Mouse (Mus musculus): ENCODE data around the gene Mrpl2. TPM values are rescaled to one million over a fixed set of nuclear protein-coding genes. Genes with fewer than 3 reads are reported as not detected.

Mrpl2 gene
- polyA plus RNA-seq (2017; shearing (Covaris generic)), result 10 to 100 TPM; 59.1 to 81.9 (median 60.2) TPM

DNA sequence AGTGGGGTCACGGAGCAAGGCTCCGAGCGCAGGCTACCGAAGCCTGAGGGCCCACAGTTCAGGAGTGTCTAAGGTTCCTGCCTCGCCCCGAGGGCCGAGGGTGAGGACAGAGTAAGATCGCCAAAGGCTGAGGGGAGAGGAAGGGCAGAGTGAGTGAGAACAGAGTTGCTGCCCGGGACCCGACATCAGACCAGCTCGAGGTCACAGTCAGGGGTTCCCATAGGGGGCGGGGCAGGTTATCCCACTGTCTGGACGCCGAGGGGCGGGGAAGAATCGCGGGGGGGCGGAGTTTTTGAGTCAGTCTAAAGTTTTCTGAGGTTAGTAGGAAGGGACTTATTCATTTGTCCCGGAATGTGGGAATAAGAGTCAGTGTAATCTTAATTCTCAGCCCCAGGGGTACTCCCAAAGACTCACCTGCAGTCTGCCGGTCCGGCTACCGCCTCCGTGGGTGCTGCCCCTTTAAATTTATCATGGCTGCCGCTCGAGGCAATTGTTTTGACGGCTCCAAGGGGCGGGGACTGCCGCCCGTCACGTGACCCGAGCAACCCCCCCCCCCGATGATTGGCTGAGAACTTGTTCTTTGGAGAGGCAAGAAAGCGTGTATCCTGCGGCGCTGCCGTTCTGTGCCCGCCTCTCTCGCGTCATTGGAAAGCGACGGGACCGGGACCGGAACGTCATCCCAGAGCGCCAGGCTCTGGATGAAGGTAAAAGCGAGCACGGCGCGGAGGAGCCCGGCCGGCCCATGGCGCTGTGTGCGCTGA, at the start of gene Mrpl2, which contains the start of gene Klc4:
Mrpl2 (plus strand) TSS at position 669 of the 761 bp plus-strand sequence.
Klc4 (minus strand) TSS at position 462 of the 761 bp plus-strand sequence.
- peak; percentile 80 for ATAC-seq

- no peak for ATAC-seq
Measured at GRCm38 (mm10) chr17:46597956-46598355, 48.1 kb upstream of the Mrpl2 start.

DNA sequence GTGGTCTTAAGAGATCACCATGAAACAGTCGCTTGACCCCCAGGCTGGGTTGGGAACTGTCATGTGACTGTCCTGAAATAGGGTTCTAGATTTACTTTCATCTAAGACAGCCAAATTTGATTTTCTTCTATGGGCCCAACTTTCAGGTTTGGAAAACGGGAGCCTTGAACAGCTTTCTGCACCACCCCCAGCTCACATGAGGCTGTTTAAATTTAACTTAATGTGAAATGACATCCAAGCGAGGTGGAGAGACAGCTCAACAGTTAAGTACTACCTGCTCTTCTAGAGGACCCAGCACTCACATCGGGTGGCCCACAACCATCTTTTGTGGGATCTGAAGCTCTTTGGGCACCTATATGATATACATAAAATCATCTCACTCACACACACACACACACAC, 47.1 kb upstream of the Mrpl2 start:
- no peak for ATAC-seq

DNA sequence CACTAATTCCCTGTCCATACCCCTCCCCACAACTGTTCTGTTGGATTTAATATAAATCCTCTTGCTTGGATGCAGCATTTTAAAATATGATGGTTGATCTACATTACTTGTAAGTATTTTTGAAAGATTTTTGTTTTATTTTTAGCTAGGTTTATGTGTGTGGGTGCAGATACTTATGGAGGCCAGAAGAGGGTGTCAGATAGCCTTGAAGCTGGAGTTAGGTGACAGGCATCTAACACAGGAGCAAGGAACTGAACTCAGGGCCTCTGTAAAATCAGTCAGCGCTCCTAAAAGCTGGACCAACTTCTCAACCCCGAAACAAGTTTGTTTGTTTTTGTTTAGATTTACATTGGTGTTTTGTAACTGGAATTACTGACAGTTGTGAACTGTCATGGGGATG, 45.5 kb upstream of the Mrpl2 start:
- ATAC-seq, result no peak

DNA sequence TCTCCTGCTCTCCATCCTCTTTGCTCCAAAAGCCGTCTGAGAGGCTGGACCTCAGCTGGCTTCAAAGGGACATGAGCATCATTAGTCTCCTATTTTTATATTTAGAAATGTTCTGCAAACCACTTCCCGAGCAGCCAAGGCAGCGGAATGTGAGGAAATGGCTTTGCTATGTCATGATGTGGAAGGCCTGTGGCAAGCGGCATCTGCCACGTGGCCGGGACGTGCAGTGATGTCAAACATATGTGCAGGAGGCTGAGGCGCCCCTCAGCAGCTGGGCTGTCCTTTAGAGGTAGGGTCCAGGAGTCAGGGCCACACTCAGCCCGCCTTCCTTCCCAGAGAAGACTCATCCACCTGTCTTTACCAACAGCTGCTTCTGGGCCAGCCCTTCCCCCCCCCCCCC, 43.8 kb upstream of the Mrpl2 start:
- ATAC-seq, result no peak

DNA sequence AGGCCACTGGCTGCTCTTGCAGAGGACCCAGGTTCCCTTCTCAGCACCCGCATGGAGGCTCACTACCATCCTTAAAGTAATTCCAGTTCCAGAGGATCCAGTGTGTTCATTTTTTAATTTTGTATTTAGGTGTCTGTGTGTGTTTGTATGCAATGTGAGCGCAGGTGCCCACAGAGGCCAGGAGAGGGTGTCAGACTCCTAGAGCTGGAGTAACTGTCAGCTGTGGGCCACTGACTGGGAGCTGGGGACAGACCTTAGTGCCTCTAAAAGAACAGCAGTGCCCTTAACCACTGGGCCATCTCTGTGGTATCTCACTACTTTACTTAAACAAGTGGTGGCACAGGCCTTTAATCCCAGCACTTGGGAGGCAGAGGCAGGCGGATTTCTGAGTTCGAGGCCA, 42.8 kb upstream of the Mrpl2 start:
- no peak for ATAC-seq

DNA sequence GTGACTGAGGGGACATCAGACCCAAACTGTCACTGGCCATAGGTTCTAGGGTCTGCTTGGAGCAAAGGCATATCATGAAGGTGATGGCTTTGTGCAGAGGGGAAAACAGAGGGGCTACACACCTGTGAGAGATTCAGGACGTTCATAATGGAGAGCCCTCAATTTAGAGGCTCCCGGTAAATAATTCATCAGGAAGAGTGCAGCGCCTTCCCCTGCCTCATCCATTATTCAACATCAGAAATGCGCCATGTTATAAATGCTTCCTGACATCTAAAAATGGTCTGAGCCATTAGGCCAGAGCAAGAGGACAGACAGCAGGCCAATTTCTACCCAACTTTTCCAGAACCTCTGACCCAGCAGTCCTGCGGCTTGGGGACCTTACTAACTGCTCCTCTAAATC, 40.9 kb upstream of the Mrpl2 start:
- ATAC-seq, result no peak

DNA sequence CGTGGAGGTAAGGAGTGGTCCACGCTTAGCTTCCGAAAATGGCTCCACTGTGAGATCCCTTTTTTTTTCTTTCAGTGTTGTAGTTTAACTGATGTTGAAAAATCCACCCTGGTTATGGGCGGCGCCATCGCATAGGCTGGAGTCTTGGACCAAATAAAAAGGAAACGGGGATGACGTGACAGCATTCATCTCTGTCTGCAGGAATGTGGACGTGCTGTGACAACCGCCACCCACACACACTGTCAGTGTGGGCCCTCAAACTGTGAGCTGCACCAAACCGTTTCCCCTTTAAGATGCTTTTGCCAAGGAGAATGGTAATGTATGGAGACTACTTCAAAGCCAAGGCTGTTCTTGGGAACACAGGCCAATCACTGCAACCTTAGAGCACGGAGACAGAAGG, 40.0 kb upstream of the Mrpl2 start:
- no peak for ATAC-seq

- no peak for ATAC-seq
Measured at GRCm38 (mm10) chr17:46609721-46610514, 36.1 kb upstream of the Mrpl2 start.

DNA sequence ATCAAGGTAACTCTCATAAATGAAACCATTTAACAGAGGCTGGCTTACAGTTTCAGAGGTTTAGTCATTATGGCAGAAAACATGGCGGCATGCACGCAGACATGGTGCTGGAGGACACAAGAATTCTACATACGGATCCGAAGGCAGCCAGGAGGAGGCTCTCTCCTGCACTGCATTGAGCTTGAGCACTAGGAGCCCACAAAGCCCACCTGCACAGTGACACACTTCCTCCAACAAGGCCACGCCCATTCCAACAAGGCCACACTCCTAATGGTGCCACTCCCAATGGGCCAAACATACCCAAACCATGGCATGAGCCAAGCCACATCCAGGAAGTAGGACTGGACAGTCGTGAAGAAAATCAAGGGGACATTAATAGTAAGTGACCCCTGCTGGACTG, 34.7 kb upstream of the Mrpl2 start:
- ATAC-seq, result no peak

DNA sequence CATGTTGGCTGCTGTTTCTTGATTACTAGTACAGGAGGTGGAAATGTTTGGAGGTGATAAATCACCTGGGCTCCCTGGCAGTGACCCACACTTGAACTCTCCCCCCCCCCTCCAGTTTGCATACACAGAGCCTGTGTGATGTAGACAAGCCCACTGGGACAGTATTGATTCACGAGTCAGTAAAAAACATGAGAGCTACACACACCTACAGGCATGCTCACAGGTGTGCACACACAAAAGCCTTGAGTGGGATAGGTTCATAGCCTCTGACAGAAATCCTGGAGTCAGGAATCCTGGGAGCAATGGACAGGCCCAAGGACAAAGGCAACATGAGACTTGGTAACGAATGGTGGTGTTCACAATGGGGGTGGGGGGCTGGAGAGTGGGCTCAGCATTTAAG, 33.8 kb upstream of the Mrpl2 start:
- no peak for ATAC-seq

DNA sequence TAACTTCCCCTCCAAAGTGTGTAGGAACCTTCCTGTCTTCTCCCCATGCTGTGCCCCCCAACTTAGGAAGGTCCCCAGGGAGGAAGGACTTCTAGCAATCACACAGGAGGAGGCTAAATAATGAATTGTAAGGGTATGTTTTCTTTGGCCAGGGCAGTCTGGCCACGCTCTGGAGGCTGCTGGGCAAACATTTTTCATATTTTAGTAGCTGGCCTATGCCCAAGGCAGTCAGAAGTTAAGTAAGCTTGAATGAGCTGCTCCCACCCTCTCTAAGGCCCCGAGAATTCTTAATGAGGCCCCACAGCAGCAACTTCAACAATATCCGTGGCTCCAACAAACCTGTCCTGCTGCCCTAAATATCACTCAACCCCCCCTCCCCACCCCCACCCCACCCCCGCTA, 33.2 kb upstream of the Mrpl2 start:
- no peak for ATAC-seq

- ATAC-seq, result no peak
Measured at GRCm38 (mm10) chr17:46613229-46613628, 32.8 kb upstream of the Mrpl2 start.

DNA sequence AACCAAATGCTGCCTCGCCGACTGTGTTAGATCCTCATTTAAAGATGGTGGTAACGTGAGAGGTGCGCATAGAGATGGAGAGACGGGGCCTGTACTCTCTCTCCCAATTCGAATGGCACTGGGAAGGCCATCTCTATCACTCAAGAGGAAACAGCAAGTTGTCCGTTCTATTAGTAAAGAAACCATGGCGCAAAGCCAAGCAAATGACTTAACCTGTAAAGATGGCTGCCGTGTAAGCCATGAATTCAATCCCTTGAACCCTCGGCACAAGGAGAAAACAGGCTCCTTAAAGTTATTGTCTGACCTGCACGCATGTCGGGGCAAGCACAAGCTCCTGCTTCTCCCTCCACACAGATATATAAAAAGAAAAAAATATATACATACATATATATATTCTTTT, 28.2 kb upstream of the Mrpl2 start:
- no peak for ATAC-seq

DNA sequence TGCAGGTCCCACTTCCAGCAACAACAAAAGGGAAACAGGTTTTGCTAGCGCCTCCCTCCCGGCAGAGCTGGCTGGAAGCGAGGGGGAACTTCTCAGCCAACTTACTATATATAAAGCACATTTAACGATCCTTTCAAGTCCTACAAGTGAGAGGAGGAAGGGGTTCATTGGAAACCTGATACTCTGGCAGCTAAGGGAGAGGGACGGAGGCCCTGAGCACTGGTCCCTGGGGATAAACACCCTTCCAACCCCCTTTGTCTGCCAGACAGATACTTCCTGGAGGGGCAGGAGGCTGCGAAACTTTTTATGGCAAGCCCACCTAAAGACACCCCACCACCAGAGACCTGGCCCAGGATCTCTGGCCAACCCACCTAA, 27.6 kb upstream of the Mrpl2 start:
- ATAC-seq, result no peak

- ATAC-seq, result no peak
Measured at GRCm38 (mm10) chr17:46618769-46619682, 27.0 kb upstream of the Mrpl2 start.

- ATAC-seq, result no peak
Measured at GRCm38 (mm10) chr17:46619683-46620357, 26.2 kb upstream of the Mrpl2 start.

GRCm38 (mm10) chr17:46621324-46621723, 24.7 kb upstream of the Mrpl2 start:
- no peak for ATAC-seq

DNA sequence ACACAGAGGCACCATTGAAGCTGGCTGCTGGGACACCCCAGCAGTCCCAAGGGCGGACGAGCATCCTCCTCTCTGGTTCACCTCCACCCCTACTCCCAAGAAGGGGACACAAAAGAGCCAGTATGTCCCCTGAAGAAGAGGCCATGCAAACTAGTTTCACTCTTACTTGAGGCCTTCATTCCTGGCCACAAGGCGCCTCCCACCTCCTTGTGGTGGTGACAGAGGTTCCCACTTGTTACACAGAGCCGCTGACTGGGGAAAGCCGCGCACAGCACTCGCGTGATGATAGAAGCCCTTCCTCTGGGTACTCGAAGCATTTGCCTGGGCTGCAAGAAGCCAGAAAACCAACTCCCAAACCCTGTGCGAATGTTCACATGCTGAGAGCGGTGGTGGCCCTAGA, 23.8 kb upstream of the Mrpl2 start:
- no peak for ATAC-seq

- no peak for ATAC-seq
Measured at GRCm38 (mm10) chr17:46623819-46624557, 22.0 kb upstream of the Mrpl2 start.

- ATAC-seq, result no peak
Measured at GRCm38 (mm10) chr17:46624598-46624997, 21.4 kb upstream of the Mrpl2 start.

- no peak for ATAC-seq
Measured at GRCm38 (mm10) chr17:46627409-46627808, 18.6 kb upstream of the Mrpl2 start.

All from inflammation-experienced regulatory T-cells, adult 6 months (primary cell).